Mouse (Mus musculus) cerebellum, adult 2 months (tissue): ENCODE measurements around the gene Cpox.

Source experiments
- CTCF ChIP-seq: fragments of 200-500 bp; IDR thresholded peaks from 2 replicates; pipeline ENCODE4 v1.5.1; 2011; ENCODE audit warnings: low read depth, mild to moderate bottlenecking, control low read depth, low read length, moderate library complexity, borderline replicate concordance; ENCODE audit not compliant: insufficient read depth
- POLR2A ChIP-seq: fragments of 200-500 bp; IDR thresholded peaks from 2 replicates; pipeline ENCODE4 v1.6.1; 2011; ENCODE audit warnings: low read length, control low read depth, borderline replicate concordance; ENCODE audit not compliant: insufficient read depth

GRCm38 (mm10) chr16:58683911-58684310 is 13.8 kb downstream of the Cpox start:
- TF ChIP-seq CTCF: no peak
- no peak for TF ChIP-seq POLR2A
